Mouse (Mus musculus): ENCODE results near the gene Lhfpl2.

GRCm38 (mm10) chr13:94013986-94014385, 43.6 kb upstream of the Lhfpl2 start:
- TF ChIP-seq CTCF (IDR thresholded peaks at IDR 0.05; ENCODE audit: insufficient read depth, low read depth, low read length) (no peak), POLR2A (IDR thresholded peaks at IDR 0.05; ENCODE audit: insufficient read depth, low read depth, low read length) (no peak)
